Mouse (Mus musculus) left cerebral cortex, postnatal 10 days (tissue): ENCODE measurements around the gene Sh2d6. TPM values are rescaled to one million over a fixed set of nuclear protein-coding genes. Genes with fewer than 3 reads are reported as not detected.

Experiments
- DNase-seq, 2 experiments: peaks; one replicate each; pipeline ENCODE4 v3.0.0; 2021 to 2022; ENCODE audit warnings: low spot score in 2 of 2, mixed read lengths in 1 of 2; ENCODE audit errors: extremely low spot score in 1 of 2
- intact Hi-C: fragments of 180-260 bp; cut with DNase I; formaldehyde crosslinking; loops from one replicate; pipeline ENCODE4 v1.15.1; 2025
- total RNA-seq, 2 experiments: library from RNA; stranded (reverse); gene quantifications; 2 replicates each; pipeline ENCODE4 v1.2.3; 2021

Sh2d6 gene
- total RNA-seq: 1 to 10 TPM; 1.1 to 1.2 TPM

DNA sequence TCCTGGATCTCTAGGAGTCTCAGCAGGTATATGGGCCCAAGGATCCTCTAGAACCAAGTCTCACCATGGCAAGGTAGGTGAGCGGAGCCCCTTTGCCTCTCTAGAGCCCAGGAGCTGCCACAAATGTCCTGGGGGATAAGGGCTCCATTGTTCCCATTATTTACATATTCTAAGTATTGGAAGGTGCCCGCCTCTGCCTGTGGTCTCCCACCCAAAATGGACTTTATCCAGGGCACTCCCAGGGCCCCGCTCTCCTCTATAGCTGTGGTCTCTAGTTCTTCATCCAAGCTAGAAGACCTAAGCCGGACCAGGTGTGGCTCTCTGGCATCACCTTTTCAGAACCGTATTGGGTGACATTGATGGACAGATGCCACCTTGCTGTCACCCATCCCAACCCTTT lies at the start of gene Sh2d6:
Gene Sh2d6, minus strand, starts transcription at position 101 of the 400 bp plus-strand sequence.
- DNase-seq: no peak
- intact Hi-C loops: no loop called here

- intact Hi-C loops: no loop called here
- DNase-seq: no peak
Observed at GRCm38 (mm10) chr6:72570644-72571397, 49.3 kb upstream of the Sh2d6 start.

DNA sequence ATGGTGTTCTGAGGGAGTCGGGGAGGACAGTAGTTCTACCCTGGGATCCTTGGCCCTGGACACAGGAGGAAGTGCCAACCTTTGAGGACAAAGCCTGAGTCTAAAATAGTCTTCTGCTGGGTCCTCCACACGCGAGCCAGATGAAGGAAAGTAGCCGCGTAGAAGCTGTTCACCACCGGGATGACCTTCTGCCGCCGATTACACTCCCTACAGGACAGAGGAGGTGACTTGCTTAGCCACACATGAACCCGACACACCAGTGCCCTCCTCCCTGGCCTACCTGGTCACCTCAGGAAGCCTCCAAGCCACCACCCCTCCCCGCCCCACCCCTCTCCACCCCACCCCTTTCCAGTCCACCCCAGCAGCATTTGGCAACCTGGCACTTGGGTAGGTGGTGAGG lies 47.2 kb upstream of the Sh2d6 start:
- intact Hi-C loops: loop anchor here (5.0 kb wide), 1 partner anchor 36 kb away; no protein-coding TSS in a partner anchor
- no peak for DNase-seq

GRCm38 (mm10) chr6:72567508-72567907 lies 46.0 kb upstream of the Sh2d6 start:
- intact Hi-C loops: loop anchor here (5.0 kb wide), 1 partner anchor 35 kb away; no protein-coding TSS in a partner anchor

GRCm38 (mm10) chr6:72566044-72566443 lies 44.5 kb upstream of the Sh2d6 start:
- intact Hi-C loops: loop anchor here (5.0 kb wide), 1 partner anchor 34 kb away; no protein-coding TSS in a partner anchor
- peak; percentile 87 to 88 for DNase-seq

More at GRCm38 (mm10) chr6:72567508-72567907, 46.0 kb upstream of the Sh2d6 start:
- DNase-seq: no peak

DNA sequence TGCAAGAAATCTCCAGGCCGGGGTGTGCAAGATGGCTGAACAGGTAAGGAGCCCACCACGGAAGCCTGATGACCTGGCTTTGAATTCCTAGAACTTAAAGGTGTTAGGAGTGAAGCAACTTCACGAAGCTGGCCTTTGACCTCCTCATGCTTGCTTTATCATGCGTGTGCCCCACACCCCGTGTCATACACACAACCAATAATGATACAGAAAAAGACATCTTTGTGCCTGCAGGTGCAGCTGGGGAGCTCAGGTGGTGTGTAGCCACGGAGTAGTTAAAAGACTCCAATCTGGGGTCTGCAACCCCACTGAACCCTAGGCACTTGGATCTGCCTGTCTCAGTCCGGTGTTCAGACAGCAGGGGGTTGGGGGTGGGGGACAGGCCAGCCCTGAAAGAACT lies 44.0 kb upstream of the Sh2d6 start:
- DNase-seq: no peak
- intact Hi-C loops: loop anchor here (5.0 kb wide), 1 partner anchor 33 kb away; no protein-coding TSS in a partner anchor

- DNase-seq: no peak
- intact Hi-C loops: no loop called here
Observed at GRCm38 (mm10) chr6:72562894-72563293, 41.4 kb upstream of the Sh2d6 start.

- intact Hi-C loops: no loop called here
- DNase-seq: no peak
Observed at GRCm38 (mm10) chr6:72562486-72562885, 41.0 kb upstream of the Sh2d6 start.

GRCm38 (mm10) chr6:72560801-72561200 lies 39.3 kb upstream of the Sh2d6 start:
- intact Hi-C loops: no loop called here
- no peak for DNase-seq

DNA sequence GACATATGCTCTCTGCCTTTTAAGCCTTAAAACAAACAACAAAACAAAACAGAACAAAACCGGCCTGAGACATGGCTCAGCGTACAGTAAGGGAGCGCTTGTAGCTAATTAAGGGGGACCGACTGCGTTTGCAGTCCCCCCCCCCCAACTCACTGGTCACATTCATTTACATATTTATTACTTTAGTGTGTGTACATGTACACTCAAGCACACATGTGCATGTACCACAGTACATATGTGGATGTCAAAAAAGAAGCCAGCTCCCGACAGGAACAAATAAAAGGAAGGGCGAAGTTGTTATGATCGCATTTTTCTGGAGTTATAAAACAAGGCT lies 31.5 kb upstream of the Sh2d6 start:
- intact Hi-C loops: no loop called here
- no peak for DNase-seq

DNA sequence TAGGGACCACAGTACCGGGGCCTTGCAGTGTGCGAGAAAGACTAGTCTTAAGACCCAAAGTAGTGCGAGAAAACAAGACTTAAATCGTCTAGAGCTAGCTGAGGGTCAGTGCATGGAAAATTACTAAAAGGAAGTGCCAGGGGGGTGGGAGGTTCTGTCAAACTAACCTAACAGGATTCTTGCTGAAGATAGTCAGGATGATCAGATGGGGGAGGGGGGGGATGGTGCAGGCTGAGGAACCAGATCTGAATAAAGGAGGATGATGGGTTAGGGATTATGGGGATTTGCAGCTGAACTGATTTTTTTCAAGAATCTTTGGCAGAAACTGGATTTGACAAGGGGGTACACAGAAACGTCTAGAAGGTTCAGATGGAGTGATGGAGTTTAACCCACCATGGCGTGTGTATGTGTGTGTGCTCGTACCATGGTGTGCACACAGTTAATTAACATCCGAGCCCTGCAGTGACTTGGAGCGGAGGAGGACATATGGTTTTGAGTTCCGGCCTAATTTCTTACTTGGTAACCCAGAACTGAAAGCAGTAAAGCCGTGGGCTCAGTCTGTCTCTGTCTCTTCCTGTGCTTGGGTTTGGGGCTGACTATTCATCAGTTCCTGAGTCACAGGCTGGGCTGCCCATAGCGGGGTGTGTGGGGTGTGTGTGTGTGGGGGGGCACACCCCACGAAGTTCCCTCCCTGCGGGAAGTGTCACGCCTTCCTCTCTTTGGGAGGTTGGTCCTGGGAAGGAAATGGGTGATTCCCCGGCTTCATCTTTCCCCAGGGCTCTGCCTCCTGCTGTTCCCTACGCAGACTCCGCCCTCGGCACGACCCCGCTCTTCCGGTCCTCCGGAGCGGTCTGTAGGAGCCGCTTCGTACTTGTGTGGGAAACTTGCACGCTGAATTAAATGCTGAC lies 30.9 kb upstream of the Sh2d6 start:
- intact Hi-C loops: no loop called here
- DNase-seq: peak in 1 of 2 experiments; percentile 80

DNA sequence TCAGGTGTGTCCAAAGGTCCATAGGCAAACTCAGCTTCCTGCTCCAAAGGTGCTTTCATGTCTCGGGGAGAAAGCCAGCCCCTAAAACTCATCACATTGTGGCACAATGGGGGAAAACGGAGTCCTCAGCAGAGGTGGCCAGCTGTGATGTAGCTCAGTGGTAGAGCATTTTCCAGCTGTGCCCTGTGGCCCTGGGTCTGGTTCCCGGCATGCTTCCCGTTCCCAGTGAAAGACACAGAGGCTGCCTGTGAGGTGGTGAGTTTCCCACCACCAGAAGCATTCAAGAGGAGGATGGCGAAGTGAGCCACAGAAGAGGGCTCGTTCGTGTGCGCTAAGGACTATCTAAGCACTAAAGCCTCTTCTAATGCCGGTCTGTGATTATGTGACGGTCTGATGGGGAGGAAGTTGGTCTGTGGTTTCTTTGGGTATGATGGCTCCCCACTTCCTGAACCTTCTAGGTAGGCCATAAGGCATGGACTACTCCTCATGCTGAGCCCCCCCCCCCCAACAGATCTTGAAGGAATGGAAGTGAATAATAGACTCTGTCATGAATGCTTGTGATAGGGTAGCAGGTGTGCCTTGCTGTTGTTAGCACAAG lies 29.1 kb upstream of the Sh2d6 start:
- no peak for DNase-seq
- intact Hi-C loops: no loop called here

DNA sequence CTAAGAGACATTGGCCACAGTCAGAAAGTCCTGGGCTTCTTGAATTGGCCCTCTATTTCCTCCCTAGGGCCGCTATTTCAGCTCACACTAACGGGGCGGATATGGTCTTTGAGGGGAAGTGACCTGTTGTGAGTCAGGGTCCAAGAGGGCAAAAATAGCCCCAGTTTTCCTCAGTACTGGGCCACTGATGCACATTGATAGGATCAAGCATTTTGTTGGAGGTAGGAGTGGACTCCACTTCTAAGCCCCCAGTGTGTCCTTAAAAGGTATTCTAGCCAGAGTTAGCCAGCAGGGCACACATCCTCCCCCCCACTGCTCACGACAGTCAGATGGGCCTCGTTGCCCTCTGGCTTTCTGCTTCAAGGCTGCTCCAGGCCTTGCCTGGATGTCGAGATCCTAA lies 28.5 kb upstream of the Sh2d6 start:
- intact Hi-C loops: no loop called here
- no peak for DNase-seq

DNA sequence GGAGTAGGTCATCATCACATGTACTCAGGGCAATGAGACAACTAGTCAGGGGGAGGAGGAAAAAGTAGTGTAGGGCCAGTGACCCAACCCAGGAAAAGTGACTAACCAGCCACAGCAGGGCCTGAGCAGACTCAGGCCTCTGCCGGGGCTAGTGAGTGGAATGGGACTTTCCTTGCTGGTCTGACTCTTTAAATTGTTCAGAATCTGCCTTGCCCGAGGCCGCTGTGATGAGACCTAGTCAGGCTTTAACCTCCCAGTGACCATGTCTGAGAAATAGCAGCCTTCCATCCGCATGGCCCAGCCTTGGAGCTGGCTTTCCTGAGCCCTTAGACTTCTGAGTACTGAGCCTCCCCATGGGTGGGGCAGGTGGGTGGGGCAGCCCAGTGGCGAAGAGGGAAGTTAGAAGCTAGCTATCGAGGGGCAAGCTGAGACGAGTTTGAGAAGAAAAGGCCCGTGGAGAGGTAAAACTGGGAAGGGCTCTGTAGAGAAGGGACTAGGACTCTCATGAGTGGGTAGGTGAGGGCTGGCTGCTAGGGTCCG lies 27.6 kb upstream of the Sh2d6 start:
- no peak for DNase-seq

DNA sequence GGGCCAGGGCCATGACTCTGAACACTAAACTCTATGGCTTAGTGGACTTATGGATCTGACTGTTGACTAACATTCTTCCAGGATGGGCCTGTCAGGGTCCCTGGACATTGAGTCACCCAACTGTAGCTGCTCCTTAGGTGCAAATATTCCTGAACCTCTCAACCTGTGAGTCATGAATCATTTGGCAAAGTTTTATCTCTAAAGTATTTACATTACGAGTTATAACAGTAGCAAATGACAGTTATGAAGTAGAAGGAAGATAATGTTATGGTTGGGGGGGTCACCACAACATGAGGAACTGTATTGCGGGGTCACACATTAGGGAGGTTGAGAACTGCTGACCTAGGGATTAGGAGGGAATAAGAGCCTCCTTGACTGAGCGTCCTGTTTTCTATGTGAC lies 26.4 kb upstream of the Sh2d6 start:
- intact Hi-C loops: no loop called here
- no peak for DNase-seq

More for the DNA sequence above, 27.6 kb upstream of the Sh2d6 start:
- intact Hi-C loops: no loop called here

- DNase-seq: no peak
- intact Hi-C loops: no loop called here
Observed at GRCm38 (mm10) chr6:72547121-72547520, 25.6 kb upstream of the Sh2d6 start.

DNA sequence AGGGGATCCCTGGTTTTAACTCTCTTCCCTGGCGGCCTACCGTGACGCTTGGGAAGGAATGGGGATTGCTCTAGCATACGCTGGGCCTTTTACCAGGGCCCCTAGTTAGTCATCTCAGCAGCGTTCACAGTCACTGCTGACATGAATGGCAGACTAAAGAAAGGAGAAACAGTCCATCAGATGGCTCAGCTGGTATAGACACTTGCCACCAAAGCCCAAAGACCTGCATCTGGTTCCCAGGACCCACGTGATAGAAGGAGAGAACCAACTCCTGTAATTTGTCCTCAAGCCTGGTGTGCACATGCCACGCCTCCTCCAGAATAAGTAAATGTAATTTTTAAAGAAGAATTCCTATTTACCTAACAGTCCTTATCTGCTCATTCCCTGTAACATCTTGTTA lies 23.9 kb upstream of the Sh2d6 start:
- intact Hi-C loops: no loop called here

GRCm38 (mm10) chr6:72544283-72544987 lies 22.9 kb upstream of the Sh2d6 start, which contains the start of gene Capg:
Gene Capg (plus strand): TSS chr6:72544391.
- peak in 1 of 2 experiments; percentile 73 for DNase-seq
- intact Hi-C loops: no loop called here

More for the DNA sequence above, 23.9 kb upstream of the Sh2d6 start:
- DNase-seq: no peak
